Mouse (Mus musculus) erythroid progenitor cell, adult 5-6 weeks (primary cell): ENCODE results near the gene Akr1c14. TPM values are rescaled to one million over a fixed set of nuclear protein-coding genes. Genes with fewer than 3 reads are reported as not detected.
"Not testable (repeated sequence)": the region's sequence is repeated elsewhere in the genome, so short reads cannot be mapped to it uniquely, and the experiment has no call there.

Source experiments
- ATAC-seq: replicated peaks from 2 replicates; pipeline ENCODE4 v1.8.0; 2016; ENCODE audit warnings: moderate number of reproducible peaks, mild to moderate bottlenecking, moderate TSS enrichment, inconsistent platforms; ENCODE audit not compliant: poor library complexity, low FRiP score, severe bottlenecking
- total RNA-seq, 2 experiments: library from RNA; stranded (forward) in 1 of 2; stranded (reverse) in 1 of 2; fragments of 150-400 nt in 1 of 2; fragments of 186-747, 209-891 nt in 1 of 2; gene quantifications; 2 replicates each; pipeline versions ENCODE4 v1.2.3 to v1.2.4; 2015 to 2017; ENCODE audit warnings: low replicate concordance in 2 of 2

Gene Akr1c14
- total RNA-seq (2015; ENCODE audit: low replicate concordance) (not detected in 2 replicates), total RNA-seq (2017; ENCODE audit: low replicate concordance) (not detected in 2 replicates)

DNA sequence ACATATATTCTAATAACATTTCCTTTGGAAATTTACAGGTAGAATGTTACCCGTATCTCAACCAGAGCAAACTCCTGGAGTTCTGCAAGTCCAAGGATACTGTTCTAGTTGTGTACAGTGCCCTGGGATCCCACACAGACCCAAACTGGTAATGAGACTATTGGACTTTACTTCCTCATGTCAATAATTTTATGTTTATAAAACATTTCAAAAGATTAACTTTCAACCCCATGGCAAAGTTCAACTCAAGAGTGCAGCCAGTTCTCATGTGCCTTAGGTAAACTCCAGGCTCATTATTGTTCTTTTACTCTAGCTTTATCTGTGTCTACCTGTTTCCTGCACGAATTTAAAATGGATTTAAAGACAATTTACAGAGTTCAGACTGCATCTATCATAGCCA, at the start of gene Akr1c14:
TSS of gene Akr1c14 (plus strand) at position 293 of the 400 bp plus-strand sequence.
- ATAC-seq: no peak

DNA sequence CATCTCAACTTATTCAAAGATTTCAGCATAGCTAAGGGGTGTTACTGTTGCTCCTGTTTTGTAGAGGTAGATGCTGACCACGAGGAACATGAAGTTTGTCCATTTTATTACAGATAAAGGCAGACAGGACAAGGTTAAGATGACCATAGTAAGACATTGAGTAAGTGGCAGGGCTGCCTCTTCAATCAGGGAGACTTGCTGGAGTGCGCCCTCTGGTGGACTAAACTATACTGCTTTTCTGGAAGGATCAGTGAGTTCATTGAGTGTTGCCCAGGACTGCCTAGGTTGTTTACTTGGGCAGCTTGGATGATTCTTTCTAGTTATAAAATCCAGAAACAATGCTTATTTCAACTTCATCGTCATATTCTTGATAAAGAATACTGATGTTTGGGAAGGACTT, 47.1 kb upstream of the Akr1c14 start:
- ATAC-seq: peak; percentile 63; the same call in 1 of the 2 replicates

DNA sequence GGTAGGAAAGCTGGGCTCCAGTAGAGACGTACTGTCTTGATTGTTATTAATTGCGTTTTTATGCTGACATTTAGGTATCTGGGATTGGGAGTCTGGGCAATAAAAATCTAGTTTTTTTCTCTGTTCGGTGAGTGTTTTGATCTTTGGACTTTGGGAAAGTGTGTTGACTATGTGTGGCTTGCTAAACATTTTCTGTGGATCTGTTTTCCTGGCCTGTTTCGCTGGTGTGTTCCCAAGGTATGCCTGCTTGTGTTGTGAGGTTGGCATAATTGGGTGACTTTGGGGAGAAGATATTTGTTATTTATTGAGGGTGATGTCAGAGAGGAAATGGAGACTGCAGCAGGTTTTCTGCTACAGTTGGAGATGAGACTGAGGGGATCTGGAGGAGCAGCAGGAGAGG, 38.0 kb upstream of the Akr1c14 start:
- ATAC-seq: no peak

DNA sequence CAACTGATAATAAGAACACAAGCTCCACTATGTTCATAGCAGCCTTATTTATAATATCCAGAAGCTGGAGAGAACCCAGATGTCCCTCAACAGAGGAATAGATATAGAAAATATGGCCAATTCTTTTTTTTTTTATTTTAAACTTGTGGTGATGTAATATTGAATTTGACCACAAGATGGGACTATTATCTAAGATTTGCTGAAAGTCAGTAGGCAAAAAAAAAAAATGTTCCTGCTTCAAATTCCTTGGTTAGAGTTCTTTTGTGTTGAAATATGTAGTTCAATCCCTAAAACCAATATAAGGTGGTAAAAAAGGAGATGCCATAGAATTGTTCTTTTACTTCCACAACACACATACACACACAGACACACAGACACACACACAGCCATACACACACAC, 35.0 kb upstream of the Akr1c14 start:
- no peak for ATAC-seq

DNA sequence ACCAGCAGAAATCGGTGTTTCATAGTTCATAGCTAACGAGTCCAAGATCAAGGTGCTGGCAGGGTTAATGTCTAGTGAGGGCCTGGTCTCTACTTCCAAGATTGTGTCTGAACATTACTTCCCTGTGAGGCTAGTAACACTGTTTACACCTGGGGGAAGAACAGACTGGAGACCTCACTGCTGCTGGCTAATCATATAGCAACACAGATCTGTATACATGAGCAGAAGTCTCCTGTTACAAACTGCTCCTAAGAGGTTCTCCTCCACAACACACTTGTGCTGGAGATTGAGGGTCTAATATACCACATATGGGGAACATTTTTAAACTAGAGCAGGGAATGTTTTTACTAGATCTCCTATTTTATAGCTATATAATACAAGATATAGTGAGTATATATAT, 18.9 kb upstream of the Akr1c14 start:
- no peak for ATAC-seq

DNA sequence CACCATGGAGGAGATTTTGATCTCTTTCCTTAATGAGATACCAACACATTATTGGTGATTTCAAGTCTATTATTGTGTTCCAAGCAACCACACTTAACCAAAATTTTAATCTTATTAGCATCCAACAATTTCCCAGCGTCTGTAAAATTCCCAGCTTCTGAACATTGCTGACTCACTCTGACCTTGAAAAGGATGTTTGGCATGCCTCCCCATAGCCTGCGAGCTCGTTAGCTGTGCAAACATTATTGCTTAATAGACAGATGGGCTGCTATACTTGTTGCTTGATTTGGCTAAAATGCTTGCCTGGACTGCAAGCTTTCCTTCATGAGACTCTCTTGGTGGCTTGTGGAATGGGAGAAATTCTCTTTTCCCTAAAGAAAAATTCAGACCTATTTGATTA, 16.3 kb upstream of the Akr1c14 start:
- no peak for ATAC-seq

DNA sequence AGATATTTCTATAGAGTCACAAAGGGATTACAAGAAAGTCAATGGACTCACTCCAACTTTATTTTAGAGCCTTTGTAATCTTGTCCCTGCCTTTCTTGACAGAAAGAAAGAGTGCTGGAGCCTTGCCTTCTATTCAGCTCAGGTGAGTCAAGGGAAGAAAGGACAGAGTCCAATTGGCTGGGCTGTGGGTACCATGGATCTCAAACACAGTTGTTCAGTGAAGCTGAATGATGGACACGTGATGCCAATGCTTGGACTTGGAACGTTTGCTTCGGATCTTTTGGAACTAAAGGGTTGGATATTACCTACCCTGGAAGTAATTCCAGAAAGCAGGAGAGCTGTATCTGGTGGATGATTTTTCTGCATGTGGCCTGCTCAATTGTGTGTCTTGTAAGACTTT, 13.8 kb upstream of the Akr1c14 start:
- no peak for ATAC-seq

DNA sequence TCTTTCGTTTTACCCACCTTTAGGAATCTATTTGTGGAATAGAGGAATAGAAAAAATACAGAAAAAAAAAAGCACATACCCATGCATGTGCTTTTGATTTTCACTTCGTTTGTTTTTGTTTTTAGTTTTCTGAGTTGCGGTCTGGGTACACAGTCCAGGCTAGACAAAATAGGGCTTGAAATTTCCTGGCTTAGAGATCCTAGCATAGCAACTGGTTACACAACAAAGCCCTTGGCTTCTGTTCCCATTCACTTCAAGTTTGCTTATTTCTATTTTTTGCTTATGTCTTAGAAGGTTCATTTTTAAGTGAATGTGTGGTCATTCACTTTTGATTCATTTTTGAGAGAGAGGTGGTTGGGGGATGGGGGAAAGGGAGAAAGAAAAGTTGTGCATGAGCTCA, 2.7 kb upstream of the Akr1c14 start:
- no peak for ATAC-seq

DNA sequence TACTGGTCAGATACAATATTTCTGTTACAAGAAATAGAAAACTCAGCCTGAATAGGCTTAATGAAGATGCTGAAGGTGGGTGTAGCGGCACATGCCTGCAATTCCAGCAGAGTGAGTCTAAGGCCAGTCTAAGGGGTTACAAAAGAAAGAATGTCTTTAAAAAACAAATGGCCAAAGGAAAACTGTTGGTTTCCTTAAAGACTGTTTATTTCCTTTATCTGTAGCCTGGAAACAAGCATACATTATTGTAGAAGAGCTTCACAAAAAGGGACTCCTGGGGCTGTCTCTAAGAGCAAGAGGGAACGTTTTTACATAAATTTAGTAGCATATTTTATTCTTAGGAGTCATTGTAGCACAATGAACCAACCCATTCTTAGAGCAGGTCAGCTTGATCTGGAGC, 2.0 kb upstream of the Akr1c14 start:
- ATAC-seq: no peak

DNA sequence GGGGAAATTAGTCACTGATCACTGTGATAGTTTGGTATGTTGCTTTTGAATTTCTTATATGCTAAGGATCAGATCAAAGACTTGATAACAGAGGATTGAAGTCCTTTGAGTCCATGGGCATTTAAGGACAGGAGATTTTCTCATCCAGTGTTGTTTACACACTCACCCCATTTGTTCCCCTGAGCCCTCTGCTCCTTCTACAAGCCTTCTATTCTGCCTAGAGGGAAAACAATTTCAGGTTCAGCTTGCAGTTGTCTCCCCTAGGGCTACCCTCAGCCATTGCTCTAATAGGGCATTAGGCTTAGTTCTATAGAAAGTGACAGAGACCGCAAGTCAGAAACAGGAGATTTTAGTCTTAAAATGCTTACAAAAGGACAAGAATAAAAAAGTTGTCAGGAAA, 585 bp upstream of the Akr1c14 start:
- no peak for ATAC-seq

DNA sequence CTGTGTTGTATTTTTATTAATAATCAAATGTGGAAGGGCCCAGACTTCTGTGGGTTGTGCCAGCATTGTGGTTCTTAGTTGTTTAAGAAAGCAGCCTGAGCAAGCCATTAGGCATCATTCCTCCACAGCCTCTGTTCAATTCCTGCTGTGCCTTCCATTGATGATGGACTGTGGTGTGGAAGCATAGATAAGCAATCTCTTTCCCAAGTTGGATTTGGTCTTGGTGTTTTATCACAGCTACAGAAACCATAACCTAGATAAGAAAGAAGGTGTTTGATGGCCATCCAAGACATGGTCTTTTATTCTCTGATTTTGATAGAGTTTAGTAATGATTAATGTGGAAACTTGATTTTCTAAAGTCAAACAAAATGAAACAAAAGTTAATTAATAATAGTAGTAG, 844 bp downstream of the Akr1c14 start:
- no peak for ATAC-seq

DNA sequence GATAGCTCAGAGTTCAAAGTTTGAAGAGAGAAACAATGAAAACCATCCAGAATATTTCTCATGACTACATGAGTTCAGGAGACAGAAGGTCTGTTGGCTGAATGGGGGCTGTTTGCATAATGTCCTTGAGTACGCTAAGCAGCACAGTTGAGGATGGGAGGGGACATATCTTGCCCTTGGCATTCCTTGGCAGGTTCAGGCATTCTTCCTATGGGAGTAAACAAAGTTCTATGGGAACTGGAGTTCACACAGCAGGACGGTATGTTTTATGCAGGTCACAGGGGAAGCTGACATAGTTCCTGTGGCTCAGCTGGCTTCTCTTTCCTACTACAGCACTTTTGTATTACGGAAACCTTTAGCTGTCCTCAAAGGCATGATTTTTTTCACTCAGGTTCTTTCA, 6.6 kb downstream of the Akr1c14 start:
- ATAC-seq: no peak

DNA sequence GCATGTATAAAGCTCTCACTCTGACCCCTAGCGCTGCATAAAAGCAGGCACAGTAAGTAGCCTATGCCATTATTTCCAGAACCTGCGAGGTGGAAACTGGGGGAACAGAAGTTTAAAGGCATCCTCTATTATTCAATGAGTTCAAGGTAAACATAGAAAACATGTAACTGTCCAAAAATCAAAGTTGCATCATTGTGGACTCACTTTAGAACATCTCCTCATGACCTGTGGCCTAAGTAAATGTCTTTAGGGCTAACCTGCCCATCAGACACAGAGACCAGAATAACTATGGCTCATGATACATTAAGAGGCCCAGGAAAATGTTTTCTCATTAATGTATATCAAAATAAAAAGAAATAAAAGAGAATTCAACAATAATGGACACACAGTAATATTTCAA, 7.4 kb downstream of the Akr1c14 start:
- no peak for ATAC-seq

DNA sequence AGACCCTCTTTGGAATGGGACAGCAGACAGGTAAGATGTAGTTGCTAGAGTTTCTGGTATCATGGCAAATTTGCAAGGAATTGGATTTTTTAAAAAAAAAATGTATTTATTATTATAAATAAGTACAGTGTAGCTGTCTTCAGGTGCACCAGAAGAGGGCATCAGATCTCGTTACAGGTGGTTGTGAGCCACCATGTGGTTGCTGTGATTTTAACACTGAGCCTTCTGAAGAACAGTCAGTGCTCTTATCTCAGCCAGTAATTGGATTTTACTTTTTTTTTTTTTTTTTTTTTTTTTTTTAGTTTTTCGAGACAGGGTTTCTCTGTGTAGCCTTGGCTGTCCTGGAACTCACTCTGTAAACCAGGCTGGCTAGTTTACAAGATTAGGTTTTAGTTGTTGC, 9.4 kb downstream of the Akr1c14 start:
- not testable (repeated sequence) for ATAC-seq

DNA sequence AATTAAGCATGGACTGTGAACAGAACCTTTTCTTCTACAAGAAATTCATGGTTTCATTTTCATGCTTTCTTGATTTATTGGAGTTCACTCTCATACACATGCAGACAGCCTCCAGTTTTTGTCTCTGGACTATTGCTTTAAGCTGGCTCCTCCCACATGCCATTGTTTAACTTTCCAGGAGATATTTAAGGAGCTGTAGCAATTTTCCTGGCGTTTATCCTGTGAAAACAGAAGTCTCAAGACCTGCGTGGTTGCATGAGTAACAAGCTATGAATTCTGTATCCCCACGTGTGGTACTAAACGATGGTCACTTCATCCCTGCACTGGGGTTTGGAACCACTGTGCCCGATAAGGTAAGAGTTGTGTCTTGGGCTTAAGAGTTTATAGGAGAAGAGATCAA, 10.6 kb downstream of the Akr1c14 start:
- ATAC-seq: no peak

DNA sequence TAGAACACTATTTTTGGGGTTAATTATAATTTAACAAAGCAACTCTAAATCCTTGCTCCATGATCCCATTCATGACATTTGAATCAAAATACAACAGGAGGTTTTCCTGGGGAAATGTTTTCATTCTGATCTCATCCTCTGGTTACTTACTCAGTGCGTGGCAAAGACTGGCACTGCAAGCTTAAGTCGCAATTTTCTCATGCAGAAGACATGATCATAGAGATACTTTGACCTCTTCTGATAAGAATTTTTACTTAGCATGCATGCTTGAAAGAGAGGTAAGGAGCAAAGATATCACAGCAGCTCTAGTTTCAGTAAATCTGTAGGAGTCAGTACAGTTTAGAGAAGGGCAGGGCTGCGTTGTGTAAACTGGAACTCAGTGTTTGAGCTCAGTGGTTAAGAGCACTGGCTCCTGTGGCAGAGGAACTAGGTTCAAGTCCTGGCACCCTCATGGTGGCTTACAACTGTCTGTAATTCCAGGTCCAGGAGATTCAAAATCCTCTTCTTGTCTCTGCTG, 11.5 kb downstream of the Akr1c14 start:
- no peak for ATAC-seq

DNA sequence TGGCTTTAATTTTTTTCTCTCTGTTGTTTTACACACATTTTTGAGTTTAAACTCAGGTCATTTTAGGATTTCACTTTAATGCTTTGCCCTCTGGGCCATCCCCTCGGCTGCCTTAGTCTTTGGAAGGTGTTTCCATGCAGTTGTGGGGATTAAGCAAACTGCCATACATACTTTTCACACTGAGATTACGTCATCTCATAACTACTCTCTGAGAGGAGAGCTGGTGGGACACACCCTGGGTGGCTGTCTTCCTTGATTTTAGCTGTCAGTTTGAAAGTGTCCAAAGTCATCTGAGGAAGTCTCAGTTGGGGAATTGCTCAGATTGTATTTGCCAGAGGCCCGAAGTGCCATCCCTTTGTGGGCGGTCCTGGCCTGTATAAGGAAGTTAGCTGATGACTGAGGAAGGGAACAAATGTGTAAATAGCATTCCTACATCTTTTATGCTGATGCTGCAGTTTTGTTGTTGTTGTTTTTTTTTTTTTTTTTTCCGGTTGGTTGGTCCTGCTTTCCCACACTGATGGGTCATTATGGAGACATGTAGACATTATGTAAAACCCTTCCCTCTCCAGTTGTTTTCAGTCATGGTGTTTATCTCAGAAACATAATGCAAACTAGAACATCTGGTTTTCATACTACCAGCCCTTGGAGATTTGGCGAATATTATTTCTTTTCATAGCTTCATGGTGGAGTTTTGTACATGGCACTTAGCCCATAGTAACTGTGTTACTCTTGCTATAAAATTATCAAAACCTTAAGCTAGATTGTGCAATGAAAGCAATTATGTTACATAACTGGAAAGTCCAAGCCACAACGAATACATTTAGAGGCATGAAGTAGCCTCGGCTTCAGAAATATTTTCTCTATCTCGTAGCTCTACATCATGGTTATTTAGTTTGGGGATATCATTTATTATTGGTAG, 28.0 kb downstream of the Akr1c14 start:
- ATAC-seq: no peak

DNA sequence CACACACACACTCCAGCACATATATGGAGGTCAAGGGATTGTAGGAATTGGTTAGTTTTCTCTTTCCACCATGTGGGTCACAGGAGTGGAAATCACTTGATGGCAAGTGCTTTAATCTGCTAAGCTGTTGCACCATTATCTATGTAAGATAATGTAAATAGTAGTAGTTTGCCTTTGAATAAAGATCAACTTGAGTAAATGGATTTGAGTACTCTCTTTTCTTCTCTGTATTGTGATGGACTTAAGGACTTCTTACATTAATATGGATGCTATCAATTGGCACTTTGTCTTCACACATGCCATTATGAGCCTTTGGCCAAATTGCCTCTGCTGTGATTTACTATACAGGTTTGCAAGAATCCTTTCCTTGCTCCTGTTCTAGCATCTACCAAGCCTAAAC, 31.1 kb downstream of the Akr1c14 start:
- ATAC-seq: no peak

DNA sequence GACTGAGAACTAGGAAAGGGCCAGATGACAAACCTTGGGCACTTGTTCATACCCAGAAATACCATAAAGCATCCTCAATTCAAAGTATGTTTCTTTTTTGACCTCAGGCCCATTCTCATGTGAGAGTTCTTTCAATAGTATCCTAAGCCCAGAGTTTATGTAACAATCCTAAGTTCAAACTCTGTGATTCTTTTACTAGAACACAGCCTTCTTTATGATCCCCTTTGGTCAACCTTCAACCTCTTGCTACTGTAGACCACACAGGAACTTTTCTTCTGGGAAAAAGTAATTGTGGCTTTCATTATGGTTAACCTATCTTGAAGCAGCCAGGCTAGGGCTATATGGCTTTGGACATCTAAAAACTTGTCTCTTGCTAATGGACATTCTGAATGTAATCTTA, 52.9 kb downstream of the Akr1c14 start:
- ATAC-seq: no peak

DNA sequence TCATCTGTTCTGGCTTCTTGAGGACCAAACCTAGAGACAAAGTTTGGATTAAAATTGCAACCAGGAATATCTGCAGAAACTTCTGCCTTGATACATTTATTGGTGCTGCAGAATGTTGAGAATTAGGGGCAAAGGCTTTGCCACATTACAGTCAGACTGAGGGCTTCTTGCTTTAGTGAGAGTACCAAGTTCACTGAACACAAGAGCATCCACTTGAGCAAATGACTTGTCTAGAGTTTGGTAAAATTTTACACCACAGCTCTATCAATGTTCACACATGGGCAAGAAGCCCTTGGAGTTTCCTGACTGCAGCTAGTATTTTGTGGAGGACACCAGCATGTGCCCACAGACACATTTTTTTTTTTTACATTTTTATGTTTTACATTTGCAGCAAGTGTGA, 53.9 kb downstream of the Akr1c14 start:
- no peak for ATAC-seq
